Mouse (Mus musculus) MEL (cell line): ENCODE data around the gene Gm9913. TPM values are rescaled to one million over a fixed set of nuclear protein-coding genes. Genes with fewer than 3 reads are reported as not detected.

Experiments
- DNase-seq: peaks from one replicate; pipeline ENCODE4 v3.0.0; 2011; ENCODE audit warnings: low read depth, low spot score
- H3K27ac ChIP-seq: 2 replicates; pipeline ENCODE4 v1.5.1; 2012; ENCODE audit warnings: low read depth, mild to moderate bottlenecking, control low read depth, low read length, moderate library complexity; ENCODE audit not compliant: control insufficient read depth
- H3K27me3 ChIP-seq, 2 experiments: fragments of 150-350 bp in 1 of 2; sonication (generic) in 1 of 2; 2 replicates each; pipeline ENCODE4 v1.6.1; 2012; ENCODE audit warnings: low read length in 2 of 2, mild to moderate bottlenecking in 2 of 2, improper control_type of control experiment in 1 of 2, moderate library complexity in 1 of 2; ENCODE audit not compliant: insufficient read depth in 2 of 2, control insufficient read depth in 1 of 2
- H3K36me3 ChIP-seq, 2 experiments: 2 replicates each; pipeline ENCODE4 v1.6.1; 2012 to 2014; ENCODE audit warnings: low read length in 2 of 2, improper control_type of control experiment in 1 of 2, inconsistent platforms in 1 of 2, mild to moderate bottlenecking in 1 of 2; ENCODE audit not compliant: insufficient read depth in 2 of 2, control insufficient read depth in 1 of 2
- H3K4me1 ChIP-seq, 2 experiments: fragments of 150-350 bp in 1 of 2; sonication (generic) in 1 of 2; 2 replicates each; pipeline ENCODE4 v1.6.1; 2012; ENCODE audit warnings: low read length in 2 of 2, improper control_type of control experiment in 1 of 2, mild to moderate bottlenecking in 1 of 2; ENCODE audit not compliant: insufficient read depth in 2 of 2, control insufficient read depth in 1 of 2
- H3K4me3 ChIP-seq, 2 experiments: fragments of 150-350 bp in 1 of 2; sonication (generic) in 1 of 2; 2 replicates each; pipeline ENCODE4 v1.5.1; 2012; ENCODE audit warnings: low read depth in 2 of 2, low read length in 2 of 2, mild to moderate bottlenecking in 2 of 2, moderate library complexity in 2 of 2, control low read depth in 1 of 2, improper control_type of control experiment in 1 of 2; ENCODE audit not compliant: control insufficient read depth in 1 of 2, insufficient read depth in 1 of 2
- H3K79me2 ChIP-seq: 2 replicates; pipeline ENCODE4 v1.6.1; 2012; ENCODE audit warnings: mild to moderate bottlenecking, low read length, moderate library complexity; ENCODE audit not compliant: control insufficient read depth, poor library complexity, insufficient read depth
- H3K9ac ChIP-seq: 2 replicates; pipeline ENCODE4 v1.6.1; 2012; ENCODE audit warnings: low read depth, mild to moderate bottlenecking, control low read depth, low read length, moderate library complexity; ENCODE audit not compliant: control insufficient read depth, poor library complexity, severe bottlenecking
- H3K9me3 ChIP-seq: fragments of 150-350 bp; sonication (generic); replicated peaks from 2 replicates; pipeline ENCODE4 v1.6.1; 2012; ENCODE audit warnings: mild to moderate bottlenecking, low read length, improper control_type of control experiment, moderate library complexity; ENCODE audit not compliant: insufficient read depth
- BHLHE40 ChIP-seq: IDR thresholded peaks from 2 replicates; pipeline ENCODE4 v1.6.1; 2012; ENCODE audit warnings: low read depth, mild to moderate bottlenecking, inconsistent platforms, low read length, improper control_type of control experiment, borderline replicate concordance
- CHD1 ChIP-seq: IDR thresholded peaks from 2 replicates; pipeline ENCODE4 v1.6.1; 2012; ENCODE audit warnings: low read depth, mild to moderate bottlenecking, inconsistent platforms, low read length, improper control_type of control experiment
- CHD2 ChIP-seq: IDR thresholded peaks from 2 replicates; pipeline ENCODE4 v1.6.1; 2011; ENCODE audit warnings: low read length, improper control_type of control experiment
- CTCF ChIP-seq, 3 experiments: IDR thresholded peaks in 2 of 3; conservative IDR thresholded peaks in 1 of 3; 2 replicates each; pipeline ENCODE4 v1.5.1; 2011 to 2012; ENCODE audit warnings: low read length in 3 of 3, low read depth in 2 of 3, mild to moderate bottlenecking in 2 of 3, improper control_type of control experiment in 1 of 3, inconsistent platforms in 1 of 3, mixed read lengths in 1 of 3, moderate library complexity in 1 of 3; ENCODE audit not compliant: control insufficient read depth in 1 of 3, insufficient read depth in 1 of 3, poor library complexity in 1 of 3, severe bottlenecking in 1 of 3
- E2F4 ChIP-seq: IDR thresholded peaks from 2 replicates; pipeline ENCODE4 v1.6.1; 2011; ENCODE audit warnings: low read depth, low read length, improper control_type of control experiment, borderline replicate concordance
- ELF1 ChIP-seq: IDR thresholded peaks from 2 replicates; pipeline ENCODE4 v1.6.1; 2014; ENCODE audit warnings: low read depth, mild to moderate bottlenecking, inconsistent platforms, low read length, improper control_type of control experiment, moderate library complexity
- EP300 ChIP-seq, 2 experiments: IDR thresholded peaks; 2 replicates each; pipeline ENCODE4 v1.6.1; 2011; ENCODE audit warnings: improper control_type of control experiment in 2 of 2, low read length in 2 of 2, low read depth in 1 of 2, mild to moderate bottlenecking in 1 of 2
- ETS1 ChIP-seq: IDR thresholded peaks from 2 replicates; pipeline ENCODE4 v1.6.1; 2012; ENCODE audit warnings: low read depth, mild to moderate bottlenecking, inconsistent platforms, low read length, improper control_type of control experiment, moderate library complexity
- GATA1 ChIP-seq: IDR thresholded peaks from 2 replicates; pipeline ENCODE4 v1.6.1; 2011; ENCODE audit warnings: low read depth, low read length, improper control_type of control experiment
- HCFC1 ChIP-seq: IDR thresholded peaks from 2 replicates; pipeline ENCODE4 v1.6.1; 2012; ENCODE audit warnings: low read depth, mild to moderate bottlenecking, inconsistent platforms, low read length, improper control_type of control experiment, moderate library complexity
- JUND ChIP-seq: IDR thresholded peaks from 2 replicates; pipeline ENCODE4 v1.6.1; 2011; ENCODE audit warnings: low read depth, mild to moderate bottlenecking, improper control_type of control experiment, low read length
- MAFK ChIP-seq: IDR thresholded peaks from 2 replicates; pipeline ENCODE4 v1.6.1; 2011; ENCODE audit warnings: low read depth, mild to moderate bottlenecking, low read length, improper control_type of control experiment, borderline replicate concordance
- MAZ ChIP-seq: IDR thresholded peaks from 2 replicates; pipeline ENCODE4 v1.6.1; 2012; ENCODE audit warnings: low read depth, mild to moderate bottlenecking, inconsistent platforms, low read length, improper control_type of control experiment
- MEF2A ChIP-seq: IDR thresholded peaks from 2 replicates; pipeline ENCODE4 v1.6.1; 2014; ENCODE audit warnings: low read depth, mild to moderate bottlenecking, inconsistent platforms, low read length, improper control_type of control experiment; ENCODE audit not compliant: poor library complexity, insufficient replicate concordance, severe bottlenecking; ENCODE audit errors: extremely low read depth
- MXI1 ChIP-seq: IDR thresholded peaks from 2 replicates; pipeline ENCODE4 v1.6.1; 2011; ENCODE audit warnings: mild to moderate bottlenecking, low read depth, low read length, improper control_type of control experiment
- MYC ChIP-seq: IDR thresholded peaks from 2 replicates; pipeline ENCODE4 v1.6.1; 2011; ENCODE audit warnings: low read depth, mild to moderate bottlenecking, low read length, improper control_type of control experiment, moderate library complexity
- POLR2AphosphoS2 ChIP-seq: IDR thresholded peaks from 2 replicates; pipeline ENCODE4 v1.6.1; 2011; ENCODE audit warnings: low read length, improper control_type of control experiment
- POLR2AphosphoS5 ChIP-seq: IDR thresholded peaks from 2 replicates; pipeline ENCODE4 v1.6.1; 2012; ENCODE audit warnings: low read depth, borderline replicate concordance, mild to moderate bottlenecking, inconsistent platforms, low read length, moderate library complexity, mixed read lengths
- RCOR1 ChIP-seq: IDR thresholded peaks from 2 replicates; pipeline ENCODE4 v1.6.1; 2012; ENCODE audit warnings: low read depth, mild to moderate bottlenecking, inconsistent platforms, low read length, improper control_type of control experiment
- TCF12 ChIP-seq: IDR thresholded peaks from 2 replicates; pipeline ENCODE4 v1.6.1; 2014; ENCODE audit warnings: low read depth, mild to moderate bottlenecking, inconsistent platforms, low read length, improper control_type of control experiment, moderate library complexity
- USF1 ChIP-seq: IDR thresholded peaks from 2 replicates; pipeline ENCODE4 v1.6.1; 2014; ENCODE audit warnings: low read depth, mild to moderate bottlenecking, inconsistent platforms, low read length, improper control_type of control experiment, moderate library complexity
- USF2 ChIP-seq, 2 experiments: IDR thresholded peaks; 2 replicates each; pipeline ENCODE4 v1.6.1; 2011 to 2012; ENCODE audit warnings: improper control_type of control experiment in 2 of 2, low read length in 2 of 2, borderline replicate concordance in 1 of 2, inconsistent platforms in 1 of 2, low read depth in 1 of 2, mild to moderate bottlenecking in 1 of 2; ENCODE audit not compliant: insufficient read depth in 1 of 2
- ZC3H11A ChIP-seq: IDR thresholded peaks from 2 replicates; pipeline ENCODE4 v1.6.1; 2012; ENCODE audit warnings: low read depth, mild to moderate bottlenecking, inconsistent platforms, low read length, improper control_type of control experiment
- ZKSCAN1 ChIP-seq: IDR thresholded peaks from 2 replicates; pipeline ENCODE4 v1.6.1; 2012; ENCODE audit warnings: low read depth, mild to moderate bottlenecking, inconsistent platforms, low read length, improper control_type of control experiment, moderate library complexity
- ZMIZ1 ChIP-seq: IDR thresholded peaks from 2 replicates; pipeline ENCODE4 v1.6.1; 2012; ENCODE audit warnings: low read depth, mild to moderate bottlenecking, inconsistent platforms, low read length, improper control_type of control experiment, moderate library complexity
- ZNF384 ChIP-seq: IDR thresholded peaks from 2 replicates; pipeline ENCODE4 v1.6.1; 2012; ENCODE audit warnings: low read depth, mild to moderate bottlenecking, inconsistent platforms, low read length, improper control_type of control experiment
- polyA plus RNA-seq, 2 experiments: library from polyadenylated mRNA; stranded (reverse) in 1 of 2; unstranded in 1 of 2; fragments of >175 nt in 1 of 2; fragments of >200 nt in 1 of 2; gene quantifications; 2 replicates each; pipeline versions ENCODE4 v1.2.1 to v1.2.4; 2012; ENCODE audit warnings: low replicate concordance in 2 of 2, low read depth in 1 of 2; ENCODE audit not compliant: insufficient read length in 2 of 2, insufficient read depth in 1 of 2, missing spikeins in 1 of 2
- total RNA-seq: library from RNA; depleted of rRNA; stranded (reverse); fragments of 300-350 nt; gene quantifications from 2 replicates; pipeline ENCODE4 v1.2.3, GENCODE M21; 2012

Gm9913 gene
- total and polyA plus RNA-seq, 3 experiments: not detected

DNA sequence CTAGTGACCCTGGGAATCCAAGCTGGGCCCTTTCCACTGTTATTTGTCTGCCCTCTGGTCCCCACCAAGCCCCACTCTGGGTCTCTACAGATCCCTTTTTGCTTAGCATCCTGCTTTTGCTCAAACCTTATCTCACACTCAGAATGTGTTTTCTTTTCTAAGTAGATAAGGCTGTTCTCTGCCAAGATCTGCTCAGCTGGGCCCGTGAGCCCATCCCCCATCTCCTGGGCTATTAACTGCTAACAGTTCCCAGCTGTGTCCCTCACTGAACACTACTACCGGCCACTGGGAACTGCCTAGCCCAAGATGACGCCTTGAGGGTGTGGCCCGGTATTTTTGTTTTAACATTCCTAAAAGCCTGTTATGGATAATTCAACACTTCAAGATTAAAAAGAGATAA is 11.7 kb downstream of the Gm9913 start:
- H3K4me1 ChIP-seq: peaks cover 2 to 13% of the 10 kb centered on the region in 2 experiments; a peak in 3 of 4 replicates
- no peak overlapping the region for H3K27ac ChIP-seq
- DNase-seq: peak; percentile 30
- H3K4me3 ChIP-seq: no peak overlapping the region
- TF ChIP-seq ZMIZ1: no peak
- TF ChIP-seq CHD2: no peak
- TF ChIP-seq MEF2A: no peak
- no peak for TF ChIP-seq MXI1
- TF ChIP-seq MYC: no peak
- TF ChIP-seq POLR2AphosphoS5: no peak
- no peak for TF ChIP-seq USF2 (IDR thresholded peaks at IDR 0.05; ENCODE audit: borderline replicate concordance in 1 of 2, insufficient read depth in 1 of 2, low read depth in 1 of 2, low read length in 2 of 2)
- no peak for TF ChIP-seq ZKSCAN1
- no peak for TF ChIP-seq HCFC1
- TF ChIP-seq CHD1: no peak
- no peak for TF ChIP-seq MAZ
- TF ChIP-seq ETS1: peak; percentile 91
- TF ChIP-seq GATA1: peak; percentile 71
- TF ChIP-seq ZC3H11A: no peak
- no peak for TF ChIP-seq ZNF384
- no peak for TF ChIP-seq MAFK
- no peak for TF ChIP-seq E2F4
- peak; percentile 58; the same call in 1 of the 2 replicates for TF ChIP-seq BHLHE40
- TF ChIP-seq EP300 (IDR thresholded peaks at IDR 0.05; ENCODE audit: low read depth in 1 of 2, low read length in 2 of 2): peak; percentile 39 to 69; a peak in 3 of 4 replicates
- peak; percentile 86 for TF ChIP-seq TCF12
- no peak for TF ChIP-seq USF1
- no peak for TF ChIP-seq POLR2AphosphoS2
- TF ChIP-seq RCOR1: peak; percentile 48; the same call in 1 of the 2 replicates
- no peak for TF ChIP-seq ELF1
- TF ChIP-seq CTCF (IDR thresholded peaks at IDR 0.05 in 2 of 3, conservative IDR thresholded peaks at IDR 0.05 in 1 of 3; ENCODE audit: control insufficient read depth in 1 of 3, insufficient read depth in 1 of 3, low read depth in 2 of 3, low read length in 3 of 3, poor library complexity in 1 of 3, severe bottlenecking in 1 of 3): no peak
- TF ChIP-seq JUND: no peak
- TF ChIP-seq, all 39 proteins: peak for 6
- no peak overlapping the region for H3K9ac ChIP-seq
- no peaks in the 10 kb centered on the region for H3K9me3 ChIP-seq
- H3K27me3 ChIP-seq: no peaks in the 10 kb centered on the region; a peak in 2 of 4 replicates
- H3K36me3 ChIP-seq: peaks cover 0 to 13% of the 10 kb centered on the region in 2 experiments; a peak in 2 of 4 replicates
- H3K79me2 ChIP-seq: no peaks in the 10 kb centered on the region
